Mouse (Mus musculus) bone marrow macrophage, adult 2 months (primary cell): ENCODE results near the gene Myh6. TPM values are rescaled to one million over a fixed set of nuclear protein-coding genes. Genes with fewer than 3 reads are reported as not detected.
"Not testable (repeated sequence)": the region's sequence is repeated elsewhere in the genome, so short reads cannot be mapped to it uniquely, and the experiment has no call there.

Source experiments
- H3K27ac ChIP-seq: 2 replicates; pipeline ENCODE4 v1.5.1; 2012; ENCODE audit warnings: low read depth, low read length; ENCODE audit not compliant: insufficient read depth
- H3K4me1 ChIP-seq: 2 replicates; pipeline ENCODE4 v1.6.1; 2012; ENCODE audit warnings: low read length; ENCODE audit not compliant: control insufficient read depth, insufficient read depth
- H3K4me3 ChIP-seq: 2 replicates; pipeline ENCODE4 v1.5.1; 2012; ENCODE audit warnings: mild to moderate bottlenecking, low read length, moderate library complexity; ENCODE audit not compliant: insufficient read depth
- CTCF ChIP-seq: IDR thresholded peaks from 2 replicates; pipeline ENCODE4 v1.5.1; 2012; ENCODE audit warnings: low read depth, mild to moderate bottlenecking, low read length, moderate library complexity
- POLR2A ChIP-seq: IDR thresholded peaks from 2 replicates; pipeline ENCODE4 v1.6.1; 2012; ENCODE audit warnings: mild to moderate bottlenecking, low read depth, low read length, borderline replicate concordance
- polyA plus RNA-seq: library from polyadenylated mRNA; stranded (reverse); fragments of >200 nt; gene quantifications from 2 replicates; pipeline ENCODE4 v1.2.4, GENCODE M21; 2012; ENCODE audit not compliant: missing spikeins, insufficient read depth, insufficient read length

Myh6 gene
- polyA plus RNA-seq, 1 experiment = not detected

- Histone ChIP-seq H3K4me3 (no peak overlapping the region), H3K27ac (no peak overlapping the region)
Observed at GRCm38 (mm10) chr14:55003878-55004855, 37.4 kb upstream of the Myh6 start.

DNA sequence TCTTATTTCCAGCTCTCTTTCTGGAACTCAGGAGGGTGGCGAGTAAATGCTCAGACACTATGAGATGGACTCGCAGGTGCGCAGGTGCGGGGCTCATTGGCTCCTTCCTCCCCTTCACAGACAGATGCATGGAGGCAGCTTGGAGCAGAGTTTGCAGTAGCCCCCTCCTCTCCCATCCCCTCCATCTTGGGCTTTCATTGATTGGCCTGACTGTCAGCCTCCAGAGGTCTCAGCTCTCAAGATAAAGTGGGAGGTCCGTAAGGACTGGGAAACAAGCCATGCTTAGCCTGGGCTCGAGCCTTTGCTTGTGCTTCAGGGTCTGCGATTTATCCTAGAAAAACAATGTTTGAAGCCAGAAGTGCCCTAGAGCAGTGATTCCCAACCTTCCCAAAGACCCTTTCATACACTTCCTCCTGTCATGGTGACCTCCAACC is 36.0 kb upstream of the Myh6 start:
- H3K4me1 ChIP-seq = no peaks in the 10 kb centered on the region
- TF ChIP-seq CTCF (no peak), POLR2A (no peak)
- H3K27ac ChIP-seq = no peak overlapping the region
- no peak overlapping the region for H3K4me3 ChIP-seq

More at GRCm38 (mm10) chr14:55003878-55004855, 37.4 kb upstream of the Myh6 start:
- H3K4me1 ChIP-seq = no peaks in the 10 kb centered on the region
- no peak for TF ChIP-seq POLR2A
- no peak for TF ChIP-seq CTCF

GRCm38 (mm10) chr14:55001938-55002686 is 35.4 kb upstream of the Myh6 start:
- H3K4me1 ChIP-seq = no peaks in the 10 kb centered on the region
- no peak for TF ChIP-seq CTCF
- TF ChIP-seq POLR2A = no peak
- H3K27ac ChIP-seq = no peak overlapping the region
- H3K4me3 ChIP-seq = no peak overlapping the region

DNA sequence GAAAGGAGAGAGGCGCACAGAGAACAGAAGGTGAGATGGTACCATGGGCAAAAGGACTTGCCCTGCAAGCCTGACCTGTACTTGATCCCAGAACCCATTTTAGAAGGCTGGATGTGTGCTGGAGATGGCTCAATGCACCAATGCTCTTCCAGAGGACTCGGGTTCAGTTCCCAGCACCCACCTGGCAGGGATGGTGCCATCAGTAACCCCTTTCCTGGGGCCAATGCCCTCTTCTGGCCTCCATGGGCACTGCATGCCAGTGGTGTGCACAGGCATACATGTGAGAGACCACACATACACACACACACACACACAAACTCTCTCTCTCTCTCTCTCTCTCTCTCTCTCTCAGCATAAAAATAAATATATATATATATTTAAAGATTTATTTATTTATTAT is 34.7 kb upstream of the Myh6 start:
- TF ChIP-seq CTCF = no peak
- no peak for TF ChIP-seq POLR2A
- Histone ChIP-seq H3K4me3 (no peak overlapping the region), H3K4me1 (no peaks in the 10 kb centered on the region), H3K27ac (no peak overlapping the region)

GRCm38 (mm10) chr14:55000814-55001213 is 34.1 kb upstream of the Myh6 start:
- TF ChIP-seq CTCF = no peak
- no peak for TF ChIP-seq POLR2A
- Histone ChIP-seq H3K4me3 (no peak overlapping the region), H3K27ac (no peak overlapping the region)

DNA sequence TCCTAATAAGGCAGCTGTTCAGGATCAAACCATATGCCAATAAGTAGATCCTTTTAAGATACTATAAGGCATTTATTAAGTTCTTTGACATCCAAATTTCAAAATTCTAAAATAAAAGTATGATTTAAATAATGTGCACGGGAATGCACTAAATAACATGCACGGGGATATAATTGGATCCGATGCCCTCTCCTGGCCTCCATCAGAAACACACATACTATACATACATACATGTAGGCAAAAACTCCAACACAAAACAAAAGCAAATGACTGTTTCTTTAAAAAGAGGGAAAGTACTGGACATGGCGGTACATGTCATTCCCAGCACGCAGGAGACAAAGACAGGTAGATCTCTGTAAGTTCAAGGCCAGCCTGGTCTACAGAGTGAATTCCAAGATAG is 33.1 kb upstream of the Myh6 start:
- not testable (repeated sequence) for H3K4me3 ChIP-seq, H3K27ac ChIP-seq, H3K4me1 ChIP-seq

More at GRCm38 (mm10) chr14:55000814-55001213, 34.1 kb upstream of the Myh6 start:
- no peaks in the 10 kb centered on the region for H3K4me1 ChIP-seq

GRCm38 (mm10) chr14:54998680-54999079 is 32.0 kb upstream of the Myh6 start:
- no peaks in the 10 kb centered on the region for H3K4me1 ChIP-seq
- no peak overlapping the region for H3K27ac ChIP-seq
- no peak overlapping the region for H3K4me3 ChIP-seq
- TF ChIP-seq CTCF (no peak), POLR2A (no peak)

GRCm38 (mm10) chr14:54997297-54997696 is 30.6 kb upstream of the Myh6 start:
- H3K27ac ChIP-seq = no peak overlapping the region
- H3K4me1 ChIP-seq = no peaks in the 10 kb centered on the region
- TF ChIP-seq CTCF (no peak), POLR2A (no peak)
- no peak overlapping the region for H3K4me3 ChIP-seq

GRCm38 (mm10) chr14:54996793-54997192 is 30.1 kb upstream of the Myh6 start:
- Histone ChIP-seq H3K4me3 (no peak overlapping the region), H3K27ac (no peak overlapping the region), H3K4me1 (no peaks in the 10 kb centered on the region)
- TF ChIP-seq CTCF = no peak
- no peak for TF ChIP-seq POLR2A
